Mouse (Mus musculus) retina, adult 2 months (tissue): ENCODE data around the gene Cdc20.

Experiments used
- DNase-seq: peaks from one replicate; pipeline ENCODE4 v3.0.0-alpha.2; 2012; ENCODE audit warnings: low read depth, low spot score

Cdc20 gene

DNA sequence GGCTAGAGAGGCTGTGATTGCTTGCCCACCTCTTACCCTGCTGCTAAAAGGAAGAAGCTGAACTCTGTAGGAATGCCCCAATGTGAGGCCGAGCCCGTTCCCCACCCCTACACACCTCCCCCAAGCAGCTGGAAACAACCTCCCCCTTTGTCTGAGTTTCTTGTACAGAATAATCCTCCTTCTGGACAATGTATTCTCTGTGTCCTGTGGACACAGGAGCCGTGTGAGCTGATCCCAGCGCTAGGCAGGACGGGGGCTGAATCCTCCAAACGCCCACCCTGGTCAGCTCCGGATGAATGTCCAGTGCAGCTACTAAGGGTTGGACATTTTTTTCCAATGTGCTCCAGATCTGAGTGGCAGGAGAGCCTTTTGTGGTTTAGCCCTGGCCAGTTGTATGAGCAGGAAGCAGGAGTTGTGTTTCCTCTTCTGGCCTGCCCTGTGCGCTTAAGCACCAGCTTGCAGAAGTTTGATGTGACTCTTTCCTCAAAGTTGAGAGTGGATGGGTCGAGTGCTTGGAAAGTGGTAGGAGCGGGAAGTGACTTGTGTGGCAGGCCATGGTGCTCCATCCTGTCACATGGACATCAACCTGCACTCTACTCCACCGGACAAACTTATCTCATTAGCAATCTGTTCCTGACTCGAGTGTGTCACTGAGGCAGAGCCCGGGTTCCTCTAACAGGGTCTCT is 19.9 kb downstream of the Cdc20 start:
- DNase-seq, result no peak

DNA sequence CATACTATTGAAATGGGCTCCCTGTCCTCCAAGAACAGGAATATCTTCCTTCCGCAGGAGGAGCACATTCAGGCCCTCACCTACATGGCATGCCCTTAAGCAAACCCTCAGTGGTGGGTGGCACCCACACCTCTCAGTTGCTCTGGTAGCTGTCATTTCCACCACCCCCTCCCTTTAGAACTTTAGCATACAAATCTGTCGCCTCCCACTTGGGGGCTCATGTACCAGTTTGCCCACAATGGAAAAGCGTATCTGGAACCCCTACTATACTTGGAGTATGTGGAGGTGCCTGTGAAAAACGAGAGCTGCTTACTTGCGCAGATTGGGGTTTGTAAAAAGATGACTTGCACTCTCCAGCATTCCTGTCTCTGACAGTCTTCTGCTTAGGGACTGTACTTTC is 20.8 kb downstream of the Cdc20 start:
- DNase-seq, result no peak

DNA sequence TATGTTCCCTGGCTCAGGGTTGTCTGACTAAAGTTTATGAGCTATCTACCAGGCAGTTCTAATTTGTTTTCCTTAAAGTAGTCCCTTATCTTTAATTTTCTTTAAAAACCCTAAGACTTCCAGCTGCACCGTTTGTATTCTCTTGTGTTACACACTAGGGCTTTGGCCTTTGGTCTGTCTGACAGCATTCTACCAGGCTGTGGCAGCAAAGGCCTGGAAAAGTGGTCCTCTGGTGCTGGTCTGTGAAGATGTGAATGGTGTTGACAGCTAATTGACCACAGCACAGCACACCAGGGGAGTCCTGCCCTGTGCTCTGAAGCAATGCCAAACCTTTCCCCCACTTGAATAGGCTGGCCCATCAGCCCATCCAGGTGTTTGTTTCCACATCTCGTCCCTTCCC is 21.4 kb downstream of the Cdc20 start:
- no peak for DNase-seq

DNA sequence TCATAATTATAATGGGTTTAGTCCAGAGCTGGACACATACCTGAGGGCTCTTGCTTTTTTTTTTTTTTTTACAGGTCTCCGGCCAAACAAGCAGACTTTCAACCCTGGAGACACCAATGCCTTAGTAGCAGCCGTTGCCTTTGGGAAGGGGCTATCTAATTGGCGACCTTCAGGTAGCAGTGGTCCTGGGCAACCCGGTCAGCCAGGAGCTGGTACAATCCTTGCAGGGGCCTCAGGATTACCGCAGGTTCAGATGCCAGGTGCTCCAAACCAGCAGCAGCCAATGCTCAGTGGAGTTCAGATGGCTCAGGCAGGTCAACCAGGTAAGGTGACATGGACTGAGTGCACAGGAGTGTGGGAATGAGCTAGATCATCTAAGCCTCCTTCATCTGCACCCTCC is 23.6 kb downstream of the Cdc20 start:
- no peak for DNase-seq

DNA sequence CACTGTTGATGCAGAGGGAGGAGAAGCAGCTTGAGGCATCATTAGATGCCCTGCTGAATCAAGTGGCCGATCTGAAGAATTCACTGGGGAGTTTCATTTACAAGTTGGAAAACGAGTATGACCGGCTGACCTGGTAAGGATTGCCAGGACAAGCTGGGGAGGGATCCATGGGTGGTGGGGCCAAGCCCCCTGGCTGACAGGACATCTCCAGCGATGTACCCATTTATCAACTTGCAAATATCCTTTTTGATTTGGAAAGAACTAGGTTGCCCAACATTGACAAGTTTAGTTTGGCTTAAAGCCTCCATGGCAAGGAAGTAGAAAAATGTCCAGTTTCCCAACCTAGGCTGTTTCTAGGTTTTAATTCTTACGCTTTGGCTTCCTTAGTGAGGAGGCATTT is 26.3 kb downstream of the Cdc20 start:
- no peak for DNase-seq

DNA sequence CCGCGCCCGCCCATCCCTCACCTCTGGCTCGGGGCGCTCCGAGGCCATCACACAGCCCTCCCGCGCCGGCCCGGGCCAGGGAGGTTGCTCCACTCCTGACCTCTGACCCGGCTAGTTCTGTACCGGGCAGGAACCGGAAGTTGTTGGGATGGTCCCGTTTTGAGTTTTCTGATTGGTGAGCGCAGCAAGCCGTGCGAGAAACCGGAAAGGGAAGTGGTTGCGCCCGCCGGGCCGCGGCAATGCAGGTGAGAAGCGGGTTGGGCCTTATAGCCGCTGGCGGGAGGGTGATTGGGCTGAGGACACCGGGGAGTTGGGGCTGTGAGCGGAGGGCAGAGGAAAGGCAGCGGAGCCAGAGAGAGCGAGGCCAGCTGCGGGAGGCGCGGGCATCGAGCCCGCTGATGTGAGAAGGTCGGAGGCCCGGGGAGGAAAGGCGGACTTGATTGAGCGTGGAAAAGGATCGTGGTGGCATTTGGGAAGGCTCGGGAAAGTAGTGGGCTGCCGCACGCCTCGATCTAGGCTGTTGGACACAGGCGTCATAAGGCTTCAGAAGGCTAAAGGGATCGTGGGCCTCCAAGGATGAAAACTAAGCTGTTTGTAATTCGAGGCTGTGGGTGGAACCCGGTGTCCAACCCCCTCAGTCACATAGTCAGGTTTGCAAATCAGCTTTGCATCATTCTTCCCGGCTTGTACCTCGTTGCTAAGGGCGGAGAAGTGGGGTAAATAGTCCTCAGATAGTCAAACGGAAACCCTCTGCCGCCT is 27.8 kb downstream of the Cdc20 start, which contains the start of the genes Szt2 and Med8:
Gene Szt2, minus strand, starts transcription at position 132 of the 759 bp plus-strand sequence.
Gene Med8, plus strand, starts transcription at position 196 of the 759 bp plus-strand sequence.
- DNase-seq, result peak; percentile 84

DNA sequence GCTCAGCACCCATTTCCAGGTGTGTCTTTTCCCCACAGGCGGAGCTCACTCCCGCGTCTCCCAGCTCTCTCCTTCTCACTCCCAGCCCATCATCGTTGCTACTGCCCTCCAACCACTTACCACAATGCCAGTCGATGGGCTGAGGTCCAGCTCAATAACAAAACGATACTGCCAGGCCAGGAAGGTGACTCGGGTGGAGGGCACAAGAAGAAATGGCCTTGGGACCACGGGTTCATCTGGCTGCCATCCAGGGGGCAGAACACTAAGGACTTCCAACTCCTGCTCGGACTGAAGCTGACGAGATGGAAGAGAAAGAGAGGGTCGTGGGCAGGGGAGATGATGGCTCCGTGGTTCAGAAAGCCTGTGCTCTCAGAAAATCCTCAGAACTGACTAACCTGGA is 34.5 kb downstream of the Cdc20 start:
- no peak for DNase-seq

DNA sequence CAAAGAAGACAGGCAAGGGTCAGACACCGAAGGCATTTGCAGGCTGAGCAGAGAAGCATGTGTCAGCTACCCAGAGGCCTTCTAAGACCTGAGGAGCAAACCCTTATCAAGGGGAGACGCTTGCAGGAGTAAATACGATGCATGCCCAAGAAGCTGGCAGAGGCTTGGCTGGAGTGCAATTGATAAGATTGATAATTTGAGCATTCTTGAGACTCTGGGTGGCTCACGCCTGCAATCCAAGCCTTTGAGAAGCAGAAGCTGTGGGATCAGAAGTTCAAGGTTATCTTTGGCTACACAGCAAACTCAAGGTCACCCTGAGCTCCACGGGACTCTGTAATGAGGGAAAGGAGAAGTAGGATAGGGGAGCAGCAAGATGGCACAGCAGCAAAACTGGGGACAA is 35.2 kb downstream of the Cdc20 start:
- DNase-seq, result no peak

DNA sequence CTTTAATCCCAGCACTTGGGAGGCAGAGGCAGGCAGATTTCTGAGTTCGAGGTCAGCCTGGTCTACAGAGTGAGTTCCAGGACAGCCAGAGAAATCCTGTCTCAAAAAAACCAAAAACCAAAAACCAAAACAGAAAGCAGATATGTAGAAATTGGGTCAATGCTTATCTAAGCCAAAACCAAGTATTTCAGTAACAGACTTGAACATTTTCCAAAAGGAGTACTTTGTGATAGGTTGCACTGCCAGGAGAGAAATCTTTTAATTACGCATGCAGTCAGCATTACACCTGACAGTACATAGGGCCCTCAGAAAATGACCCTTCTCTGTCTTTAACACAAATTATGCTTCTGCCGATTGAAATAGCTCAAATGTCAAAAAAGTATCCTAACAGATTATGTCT is 35.7 kb downstream of the Cdc20 start:
- DNase-seq, result no peak

DNA sequence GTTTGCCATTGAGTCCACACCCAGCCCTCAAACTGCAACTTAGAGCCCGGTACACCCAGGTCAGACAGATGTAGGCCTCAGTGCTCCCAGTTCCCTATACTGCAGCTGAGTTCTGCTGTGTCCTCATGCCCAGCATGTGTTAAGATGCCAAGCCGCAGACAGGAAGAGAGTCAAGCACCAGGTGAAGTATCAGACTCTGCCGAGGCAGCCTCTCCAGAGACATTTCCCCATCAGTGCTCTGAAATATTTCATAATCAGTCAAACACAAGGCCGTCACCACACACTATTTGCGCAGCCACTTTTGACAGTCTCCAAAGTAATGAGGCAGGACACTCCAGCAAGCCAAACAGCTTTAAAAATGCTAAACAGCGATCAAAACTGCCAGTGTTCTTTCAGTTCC is 38.8 kb downstream of the Cdc20 start:
- no peak for DNase-seq

DNA sequence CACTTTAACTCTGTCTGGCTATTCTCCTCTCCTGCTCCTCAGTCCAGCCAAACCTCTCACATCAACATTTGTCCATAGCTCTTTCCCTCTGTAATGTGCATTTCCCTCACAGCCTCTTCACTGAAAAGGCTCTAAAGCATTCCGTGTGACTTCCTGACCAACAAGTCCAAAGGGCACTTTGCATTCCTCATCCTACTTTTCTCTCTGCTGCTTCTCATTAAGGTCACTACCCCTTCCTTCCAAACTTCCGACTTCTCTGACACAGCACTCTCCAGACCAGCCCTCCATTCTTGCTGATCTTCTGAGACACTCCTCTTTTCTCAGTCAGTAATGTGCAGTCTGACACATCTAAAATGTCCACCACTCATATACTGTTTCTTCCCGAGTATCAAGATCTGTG is 40.7 kb downstream of the Cdc20 start:
- DNase-seq, result no peak

DNA sequence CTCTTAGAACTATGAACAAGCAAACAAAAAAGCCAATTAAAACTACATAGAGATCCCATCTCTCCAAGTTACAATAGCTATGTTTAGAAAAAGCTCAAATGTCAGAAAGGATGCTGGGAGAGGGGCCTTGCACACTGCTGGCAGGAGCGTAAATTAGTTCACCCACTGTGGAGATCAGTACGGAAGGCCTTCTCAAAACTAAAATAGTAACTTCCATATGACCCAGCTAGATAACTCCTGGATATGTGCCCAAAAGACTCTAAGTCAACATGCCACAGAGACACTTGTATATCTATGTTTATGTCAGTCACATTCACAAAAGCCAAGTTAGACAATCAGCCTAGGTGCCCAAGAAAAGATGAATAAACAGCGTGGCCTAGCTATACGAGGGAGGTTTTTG is 41.9 kb downstream of the Cdc20 start:
- DNase-seq, result no peak

DNA sequence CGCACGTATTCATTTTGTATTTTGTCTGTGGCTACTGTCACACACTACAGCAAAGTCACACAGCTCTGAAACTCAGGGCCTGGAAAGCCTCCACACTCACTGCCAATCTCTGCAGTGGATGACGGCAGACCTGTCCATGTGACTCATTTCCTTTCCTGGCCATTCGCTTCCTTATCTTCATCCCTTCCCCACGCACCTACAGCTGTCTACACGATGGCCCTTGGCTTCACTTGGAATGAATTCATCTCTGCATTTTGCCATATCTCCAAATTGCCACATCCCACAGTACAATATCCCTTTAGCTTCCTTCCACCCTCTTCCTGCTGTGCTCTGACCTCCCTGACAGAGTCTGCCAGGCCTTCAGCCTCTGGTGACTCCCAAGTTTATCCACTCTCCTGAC is 42.6 kb downstream of the Cdc20 start:
- no peak for DNase-seq

DNA sequence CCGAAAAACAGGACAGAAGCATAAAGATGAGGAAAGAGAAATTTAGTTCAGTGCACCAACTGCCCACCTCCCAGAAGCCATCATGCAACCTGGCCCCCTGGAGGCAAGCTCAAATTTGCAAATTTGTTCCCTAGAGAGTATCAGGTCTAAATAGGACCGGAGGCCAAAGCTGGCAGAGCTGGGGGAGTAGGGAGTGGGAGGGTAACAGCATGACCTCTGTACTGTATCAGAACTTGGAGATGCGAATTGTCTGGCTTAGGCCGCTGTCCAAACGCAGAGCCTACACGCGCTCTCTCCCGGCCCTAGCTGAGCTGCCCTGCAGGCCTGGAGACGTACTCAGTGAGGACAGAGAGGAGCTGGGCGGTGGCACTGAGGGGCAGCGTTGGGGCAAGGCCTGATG is 47.0 kb downstream of the Cdc20 start:
- no peak for DNase-seq

DNA sequence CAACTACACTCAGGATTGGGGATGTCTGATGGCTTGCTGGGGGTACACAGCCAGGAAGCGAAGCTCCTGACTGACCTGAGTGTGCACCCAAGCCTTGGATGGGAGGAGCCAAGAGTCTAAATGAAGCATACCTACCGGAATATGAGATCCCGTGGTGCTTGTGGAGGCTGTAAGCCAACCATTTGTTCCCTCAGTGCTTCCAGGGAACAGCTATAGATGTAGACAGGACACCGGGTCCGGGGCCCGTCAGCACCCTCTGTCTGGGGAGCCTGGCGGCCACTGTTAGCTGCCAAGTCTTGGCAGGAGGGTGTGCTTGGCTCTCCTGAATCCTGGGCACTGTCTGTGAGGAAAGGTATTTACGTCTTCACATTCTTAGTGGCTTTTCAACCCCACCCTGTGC is 49.8 kb downstream of the Cdc20 start:
- DNase-seq, result no peak

DNA sequence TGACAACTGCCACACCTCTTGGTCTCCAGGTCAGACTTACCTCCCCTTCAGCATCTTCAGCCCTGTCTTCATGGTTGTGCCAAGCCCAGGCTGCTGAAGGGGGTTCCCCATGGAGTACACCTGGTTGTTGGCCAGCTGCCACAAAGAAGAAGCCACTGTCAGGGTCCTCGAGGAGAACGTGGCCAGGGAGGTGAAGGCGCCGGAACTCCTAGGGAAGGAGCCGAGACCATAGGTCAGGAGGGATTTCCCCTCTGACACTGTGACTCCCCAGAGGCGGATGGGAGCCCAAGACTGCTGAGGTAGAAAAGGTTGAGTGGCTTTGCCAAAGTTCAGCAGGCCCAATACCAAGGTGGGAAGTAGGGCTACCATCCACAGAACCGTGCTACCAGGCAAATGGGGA is 53.9 kb downstream of the Cdc20 start:
- DNase-seq, result no peak
